Mouse (Mus musculus) embryonic facial prominence, embryonic 10.5 days (tissue): ENCODE measurements at regions not wholly inside any gene's neighbourhood (a gene's known extent, or its start where the extent isn't known, plus 50 kb on each side); places are given as distances from the start of the nearest gene placed in this dataset.
A peak's percentile ranks its signal among the peaks of the same experiment; 100 is the strongest.

Experiments
- DNase-seq: peaks from one replicate; pipeline ENCODE4 v3.0.0-alpha.2; 2017; ENCODE audit warnings: low spot score
- H3K27ac ChIP-seq: fragments of 300-500 bp; sonication (generic); replicated peaks from 2 replicates; pipeline ENCODE4 v1.5.1; 2016; ENCODE audit warnings: mild to moderate bottlenecking
- H3K27me3 ChIP-seq: fragments of 300-500 bp; sonication (generic); replicated peaks from 2 replicates; pipeline ENCODE4 v1.6.1; 2016; ENCODE audit warnings: low read depth, mild to moderate bottlenecking; ENCODE audit not compliant: poor library complexity, severe bottlenecking
- H3K36me3 ChIP-seq: fragments of 300-500 bp; sonication (generic); replicated peaks from 2 replicates; pipeline ENCODE4 v1.6.1; 2016; ENCODE audit warnings: mild to moderate bottlenecking, moderate library complexity
- H3K4me1 ChIP-seq: fragments of 300-500 bp; sonication (generic); 2 replicates; pipeline ENCODE4 v1.6.1; 2016
- H3K4me3 ChIP-seq: fragments of 300-500 bp; sonication (generic); 2 replicates; pipeline ENCODE4 v1.5.1; 2016; ENCODE audit warnings: mild to moderate bottlenecking, moderate library complexity
- H3K9me3 ChIP-seq: fragments of 300-500 bp; sonication (generic); 2 replicates; pipeline ENCODE4 v1.6.1; 2016; ENCODE audit warnings: mild to moderate bottlenecking
- WGBS: fragments of 180-500 bp; shearing (Covaris S2); methylation state at CpG from one replicate; pipeline ENCODE4 v1.1.7; 2016; 5-methylcytosine and 5-hydroxymethylcytosine counted together

DNA sequence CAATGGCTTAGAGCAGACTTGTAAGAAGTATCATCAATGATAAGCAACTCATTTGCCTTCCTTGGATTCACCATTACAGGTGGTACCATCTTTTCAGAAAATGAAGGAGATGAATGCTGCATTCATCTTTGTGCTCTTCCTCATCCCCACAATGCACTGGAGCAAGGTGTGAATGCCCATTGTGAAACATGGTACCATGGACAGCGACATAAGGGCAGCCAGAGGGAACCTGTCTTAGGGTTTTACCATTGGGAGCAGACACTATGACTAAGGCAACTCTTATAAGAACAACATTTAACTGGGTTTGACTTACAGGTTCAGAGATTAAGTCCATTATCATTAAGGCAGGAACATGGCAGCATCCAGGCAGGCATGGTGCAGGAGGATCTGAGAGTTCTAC is 60.1 kb upstream of the Kcnj6 start:
- whole genome bisulfite sequencing = 27% methylated on average over 1 of the region's 1 CpGs
- no peak overlapping the region for H3K4me3 ChIP-seq
- peak; percentile 27 for DNase-seq
- no peak overlapping the region for H3K27ac ChIP-seq
- H3K9me3 ChIP-seq = 0 out of 2 replicates have a peak, but pooled peaks cover 1% of the 10 kb centered on the region
- no peaks in the 10 kb centered on the region for H3K27me3 ChIP-seq
- H3K36me3 ChIP-seq = no peaks in the 10 kb centered on the region
- H3K4me1 ChIP-seq = no peaks in the 10 kb centered on the region

GRCm38 (mm10) chr16:95064423-95064822 is 66.9 kb upstream of the Kcnj6 start:
- H3K27ac ChIP-seq = no peak overlapping the region
- no peaks in the 10 kb centered on the region for H3K27me3 ChIP-seq
- H3K9me3 ChIP-seq = no peaks in the 10 kb centered on the region
- 90% methylated on average over 6 of the region's 6 CpGs for WGBS
- DNase-seq = no peak
- H3K36me3 ChIP-seq = no peaks in the 10 kb centered on the region
- no peak overlapping the region for H3K4me3 ChIP-seq
- H3K4me1 ChIP-seq = no peaks in the 10 kb centered on the region

DNA sequence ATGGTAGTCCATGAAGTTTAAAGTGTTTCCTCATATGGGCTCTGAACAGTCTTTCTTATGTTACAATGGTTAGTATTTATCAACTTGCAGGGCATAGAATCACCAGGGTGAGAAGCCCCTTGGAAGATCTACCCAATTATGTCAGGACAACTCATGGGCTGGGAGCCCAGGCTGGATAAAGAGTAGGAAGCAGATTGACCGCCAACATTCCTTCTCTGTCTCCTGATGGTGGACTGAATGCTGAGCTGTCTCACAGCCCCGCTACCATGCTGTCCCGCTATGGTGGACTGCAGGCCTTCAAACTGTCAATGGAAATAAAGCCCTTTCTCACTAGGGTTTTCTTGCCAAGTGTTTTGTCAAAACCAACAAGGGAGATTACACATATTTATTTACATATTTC is 69.2 kb upstream of the Kcnj6 start:
- Histone ChIP-seq H3K27me3 (no peaks in the 10 kb centered on the region), H3K4me3 (no peak overlapping the region), H3K4me1 (no peaks in the 10 kb centered on the region), H3K36me3 (no peaks in the 10 kb centered on the region), H3K9me3 (no peaks in the 10 kb centered on the region), H3K27ac (no peak overlapping the region)
- DNase-seq = no peak
- 92% methylated on average over 3 of the region's 3 CpGs for WGBS

DNA sequence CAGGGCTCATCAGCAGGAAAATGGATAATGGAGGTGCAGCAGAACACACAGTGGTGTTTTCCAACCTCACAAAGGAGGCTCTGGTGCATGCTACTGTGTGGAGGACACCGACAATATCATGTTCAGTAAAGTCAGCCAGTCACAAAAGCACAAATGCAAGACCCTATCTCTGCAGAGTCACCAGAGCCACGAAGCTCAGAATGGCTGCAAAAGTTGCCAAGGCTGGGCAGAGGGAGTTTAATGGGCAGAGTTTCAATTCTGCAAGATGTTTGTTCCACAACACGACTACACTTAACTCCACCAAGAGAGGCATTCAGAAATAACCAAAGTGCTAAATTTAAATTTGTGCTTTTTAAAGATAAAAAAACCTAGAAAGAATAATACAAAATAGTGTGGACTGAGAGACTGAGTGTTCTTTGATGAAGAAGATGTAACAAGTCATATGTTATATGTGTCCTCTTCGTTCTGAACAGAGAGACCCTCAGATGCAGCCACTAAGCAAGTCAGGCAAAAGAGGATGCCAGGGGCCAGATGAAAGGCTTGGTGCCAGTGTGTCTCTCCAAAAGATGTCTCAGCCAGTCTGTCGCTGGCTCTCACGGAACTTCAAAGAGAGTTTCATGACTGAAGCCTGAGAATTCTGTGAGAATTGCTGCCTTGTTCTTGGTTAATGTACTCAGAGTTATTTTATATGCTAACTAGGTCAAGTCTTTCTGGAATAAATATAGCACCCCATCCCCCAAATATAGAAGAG is 95.1 kb upstream of the Kcnj6 start:
- Histone ChIP-seq H3K9me3 (no peaks in the 10 kb centered on the region), H3K27me3 (no peaks in the 10 kb centered on the region), H3K4me3 (no peak overlapping the region), H3K36me3 (no peaks in the 10 kb centered on the region), H3K4me1 (no peaks in the 10 kb centered on the region), H3K27ac (no peak overlapping the region)
- WGBS = 82% methylated on average over 6 of the region's 6 CpGs
- DNase-seq = no peak

GRCm38 (mm10) chr16:95093753-95094152 is 96.3 kb upstream of the Kcnj6 start:
- Histone ChIP-seq H3K27me3 (no peaks in the 10 kb centered on the region), H3K4me3 (no peak overlapping the region), H3K36me3 (no peaks in the 10 kb centered on the region), H3K9me3 (no peaks in the 10 kb centered on the region), H3K27ac (no peak overlapping the region), H3K4me1 (no peaks in the 10 kb centered on the region)
- WGBS = 30% methylated on average over 10 of the region's 10 CpGs
- peak; percentile 80 for DNase-seq

GRCm38 (mm10) chr16:95100954-95101353 is 103.5 kb upstream of the Kcnj6 start:
- H3K4me3 ChIP-seq = no peak overlapping the region
- H3K27ac ChIP-seq = no peak overlapping the region
- no peaks in the 10 kb centered on the region for H3K4me1 ChIP-seq
- H3K27me3 ChIP-seq = no peaks in the 10 kb centered on the region
- DNase-seq = no peak
- WGBS = 83% methylated on average over 9 of the region's 9 CpGs
- no peaks in the 10 kb centered on the region for H3K36me3 ChIP-seq
- no peaks in the 10 kb centered on the region for H3K9me3 ChIP-seq

- Histone ChIP-seq H3K27me3 (no peaks in the 10 kb centered on the region), H3K4me3 (no peak overlapping the region), H3K4me1 (peaks cover 18% of the 10 kb centered on the region), H3K27ac (no peak overlapping the region), H3K36me3 (no peaks in the 10 kb centered on the region), H3K9me3 (no peaks in the 10 kb centered on the region)
- DNase-seq = no peak
- 38% methylated on average over 8 of the region's 8 CpGs for WGBS
These were observed 120.0 kb upstream of the Kcnj6 start for GRCm38 (mm10) chr16:95117531-95117930.

DNA sequence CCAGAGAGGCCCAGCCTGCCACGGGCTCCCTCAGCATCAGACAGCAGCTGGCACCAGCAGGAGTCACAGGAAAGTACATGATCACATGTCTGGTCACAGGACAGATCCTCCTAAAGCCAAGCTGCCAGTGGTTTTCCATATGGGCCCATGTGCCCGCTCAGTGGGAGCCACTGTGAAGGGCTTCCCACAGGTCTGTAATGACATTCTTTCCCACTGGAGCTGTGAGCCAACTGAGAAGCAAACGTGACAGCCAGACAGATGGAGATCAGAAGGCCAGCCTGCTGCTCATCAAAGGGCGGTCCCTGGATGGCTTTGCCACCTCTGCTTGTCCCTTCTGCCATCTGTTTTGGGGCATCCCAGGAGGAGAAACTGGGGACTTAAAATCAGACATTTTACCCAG is 121.8 kb upstream of the Kcnj6 start:
- Histone ChIP-seq H3K4me3 (no peak overlapping the region), H3K9me3 (no peaks in the 10 kb centered on the region), H3K27me3 (no peaks in the 10 kb centered on the region), H3K36me3 (no peaks in the 10 kb centered on the region), H3K27ac (no peak overlapping the region), H3K4me1 (peaks cover 19% of the 10 kb centered on the region)
- WGBS = 71% methylated on average over 4 of the region's 4 CpGs
- no peak for DNase-seq

DNA sequence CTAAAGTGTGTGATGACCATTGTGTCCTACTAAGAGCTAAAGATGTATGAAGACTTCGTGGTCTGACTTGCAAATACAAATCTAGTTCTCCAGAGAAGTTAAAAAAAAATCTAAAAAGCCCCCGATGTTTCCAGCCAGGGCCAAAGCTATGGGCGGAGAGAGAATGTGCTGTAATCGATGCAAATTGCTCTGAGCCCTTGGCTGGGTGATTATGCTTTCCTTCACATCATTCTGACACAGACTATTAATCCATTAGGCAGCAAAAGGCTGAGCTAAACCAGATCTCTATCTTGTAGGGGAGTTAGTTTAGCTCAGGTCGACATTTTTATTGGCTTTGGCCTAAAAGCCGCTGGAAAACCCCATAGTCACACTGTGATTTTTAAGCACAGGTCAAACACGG is 124.5 kb upstream of the Kcnj6 start:
- peaks cover 19% of the 10 kb centered on the region for H3K4me1 ChIP-seq
- no peak overlapping the region for H3K4me3 ChIP-seq
- 64% methylated on average over 7 of the region's 7 CpGs for WGBS
- no peak overlapping the region for H3K27ac ChIP-seq
- no peaks in the 10 kb centered on the region for H3K27me3 ChIP-seq
- H3K9me3 ChIP-seq = no peaks in the 10 kb centered on the region
- H3K36me3 ChIP-seq = no peaks in the 10 kb centered on the region
- DNase-seq = no peak

DNA sequence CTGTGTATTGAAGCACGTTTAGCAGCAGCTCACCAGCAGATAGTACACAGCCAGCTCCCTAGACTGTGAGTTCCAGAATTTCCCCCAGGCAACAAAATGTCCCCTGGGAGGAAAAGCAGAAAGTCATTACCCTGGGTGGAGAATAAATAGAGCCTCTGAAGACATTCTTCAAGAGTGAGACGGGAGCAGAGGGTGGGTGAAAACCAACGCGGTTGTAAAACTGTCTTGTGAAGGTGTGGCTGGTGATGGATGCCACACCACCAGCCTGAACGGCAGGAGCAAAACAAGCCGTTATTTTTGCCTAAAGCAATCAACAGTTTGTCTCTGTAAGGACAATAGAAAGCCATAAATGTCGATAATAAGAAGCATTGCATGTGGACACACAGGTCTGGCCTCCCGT is 129.7 kb upstream of the Kcnj15 start:
- WGBS = 76% methylated on average over 8 of the region's 8 CpGs
- H3K27me3 ChIP-seq = no peaks in the 10 kb centered on the region
- no peak for DNase-seq

DNA sequence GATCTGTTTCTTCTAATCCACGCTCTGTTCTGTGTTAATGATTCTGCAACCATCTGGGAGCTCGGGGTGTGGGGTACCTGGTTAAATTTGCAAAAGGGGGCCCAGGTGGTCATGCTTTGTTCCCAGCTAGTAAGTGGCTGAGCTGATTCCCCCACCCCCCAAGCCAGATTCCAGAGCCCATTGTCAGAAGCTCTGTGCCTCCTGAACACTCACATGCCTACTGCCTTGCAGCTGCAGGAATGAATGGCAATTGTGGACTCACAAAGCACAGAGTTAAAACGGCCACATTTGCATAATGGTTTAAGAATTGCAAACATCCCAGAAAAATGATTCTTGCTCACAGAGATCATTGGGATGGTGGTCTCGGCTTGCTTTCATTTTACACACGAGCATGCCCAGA is 125.5 kb upstream of the Kcnj15 start:
- no peaks in the 10 kb centered on the region for H3K36me3 ChIP-seq
- WGBS = 70% methylated on average over 5 of the region's 5 CpGs

More for the DNA sequence above, 129.7 kb upstream of the Kcnj15 start:
- H3K4me1 ChIP-seq = peaks cover 11% of the 10 kb centered on the region
- H3K9me3 ChIP-seq = no peaks in the 10 kb centered on the region
- no peaks in the 10 kb centered on the region for H3K36me3 ChIP-seq
- H3K4me3 ChIP-seq = no peak overlapping the region
- no peak overlapping the region for H3K27ac ChIP-seq

GRCm38 (mm10) chr16:95138809-95139208 is 118.5 kb upstream of the Kcnj15 start:
- Histone ChIP-seq H3K27ac (no peak overlapping the region), H3K4me1 (peaks cover 3% of the 10 kb centered on the region; the same call in 1 of the 2 replicates), H3K36me3 (no peaks in the 10 kb centered on the region), H3K27me3 (no peaks in the 10 kb centered on the region), H3K4me3 (no peak overlapping the region), H3K9me3 (no peaks in the 10 kb centered on the region)
- WGBS = 65% methylated on average over 3 of the region's 3 CpGs
- DNase-seq = no peak

More for the DNA sequence above, 125.5 kb upstream of the Kcnj15 start:
- no peak for DNase-seq
- Histone ChIP-seq H3K4me1 (peaks cover 11% of the 10 kb centered on the region), H3K9me3 (no peaks in the 10 kb centered on the region), H3K27ac (no peak overlapping the region), H3K27me3 (no peaks in the 10 kb centered on the region), H3K4me3 (no peak overlapping the region)

GRCm38 (mm10) chr16:95141510-95142394 is 115.6 kb upstream of the Kcnj15 start:
- 79% methylated on average over 8 of the region's 8 CpGs for WGBS
- Histone ChIP-seq H3K27me3 (no peaks in the 10 kb centered on the region), H3K4me3 (no peak overlapping the region), H3K36me3 (no peaks in the 10 kb centered on the region), H3K27ac (no peak overlapping the region), H3K4me1 (peaks cover 3% of the 10 kb centered on the region; the same call in 1 of the 2 replicates), H3K9me3 (no peaks in the 10 kb centered on the region)
- no peak for DNase-seq
